Mouse (Mus musculus) stomach, postnatal 0 days (tissue): ENCODE data around the gene Clip4. TPM values are rescaled to one million over a fixed set of nuclear protein-coding genes. Genes with fewer than 3 reads are reported as not detected.

Source experiments
- ATAC-seq: fragments of 200-750 bp; cut with Nextera tagmentation; 2 replicates; pipeline ENCODE4 v1.8.0; 2017; ENCODE audit not compliant: low FRiP score, low TSS enrichment
- DNase-seq: peaks from one replicate; pipeline ENCODE4 v3.0.0-alpha.2; 2016; ENCODE audit warnings: low spot score
- H3K27ac ChIP-seq: fragments of 300-500 bp; sonication (generic); replicated peaks from 2 replicates; pipeline ENCODE4 v1.5.1; 2014; ENCODE audit warnings: mild to moderate bottlenecking, control low read depth
- H3K27me3 ChIP-seq: fragments of 300-500 bp; sonication (generic); 2 replicates; pipeline ENCODE4 v1.6.1; 2014; ENCODE audit warnings: low read length; ENCODE audit not compliant: control insufficient read depth, insufficient read depth
- H3K36me3 ChIP-seq: fragments of 300-500 bp; sonication (generic); 2 replicates; pipeline ENCODE4 v1.6.1; 2014; ENCODE audit warnings: low read length, mixed read lengths; ENCODE audit not compliant: control insufficient read depth, insufficient read depth
- H3K4me1 ChIP-seq: fragments of 300-500 bp; sonication (generic); replicated peaks from 2 replicates; pipeline ENCODE4 v1.6.1; 2014; ENCODE audit warnings: antibody characterized with exemption; ENCODE audit not compliant: control insufficient read depth, insufficient read depth
- H3K4me2 ChIP-seq: fragments of 300-500 bp; sonication (generic); replicated peaks from 2 replicates; pipeline ENCODE4 v1.6.1; 2014; ENCODE audit warnings: low read depth, mild to moderate bottlenecking, control low read depth, moderate library complexity
- H3K4me3 ChIP-seq: fragments of 300-500 bp; sonication (generic); 2 replicates; pipeline ENCODE4 v1.5.1; 2014; ENCODE audit warnings: low read depth, low read length, control low read depth
- H3K9ac ChIP-seq: fragments of 300-500 bp; sonication (generic); 2 replicates; pipeline ENCODE4 v1.6.1; 2014; ENCODE audit warnings: mild to moderate bottlenecking, low read length, control low read depth, mixed read lengths
- H3K9me3 ChIP-seq: fragments of 300-500 bp; sonication (generic); 2 replicates; pipeline ENCODE4 v1.6.1; 2016; ENCODE audit warnings: low read length; ENCODE audit not compliant: control insufficient read depth
- CTCF ChIP-seq: IDR thresholded peaks from 2 replicates; pipeline ENCODE4 v1.5.1; 2016; ENCODE audit warnings: antibody characterized with exemption, low read depth, mild to moderate bottlenecking, moderate library complexity
- EP300 ChIP-seq: optimal IDR thresholded peaks from 2 replicates; pipeline ENCODE3; 2016; ENCODE audit warnings: antibody characterized with exemption
- WGBS: fragments of 180-500 bp; shearing (Covaris S2); extraction: QIAGEN DNeasy Blood & Tissue Kit; methylation state at CpG from one replicate; pipeline ENCODE4 v1.1.7; 2014; 5-methylcytosine and 5-hydroxymethylcytosine counted together
- polyA plus RNA-seq: library from polyadenylated mRNA; unstranded; fragments of >200 nt; fragmentation: Nextera tagmentation; extraction: Ambion mirVana; gene quantifications from 2 replicates; pipeline ENCODE4 v1.2.1, GENCODE M21; 2015

The Clip4 gene
- polyA plus RNA-seq, 1 experiment from 2014 or later: 12.5 TPM

GRCm38 (mm10) chr17:71862895-71863294, 94.6 kb downstream of the Clip4 start:
- no peaks in the 10 kb centered on the region for H3K36me3 ChIP-seq
- no peak for TF ChIP-seq CTCF
- H3K4me1 ChIP-seq: no peaks in the 10 kb centered on the region
- no peaks in the 10 kb centered on the region for H3K27me3 ChIP-seq
- DNase-seq (no peak), ATAC-seq (no peak)
- 88% methylated on average over 4 of the region's 4 CpGs for whole genome bisulfite sequencing
- no peaks in the 10 kb centered on the region for H3K9me3 ChIP-seq
- no peak overlapping the region for H3K4me2 ChIP-seq
- H3K9ac ChIP-seq: no peak overlapping the region
- H3K4me3 ChIP-seq: no peak overlapping the region
- no peak overlapping the region for H3K27ac ChIP-seq

- ATAC-seq: no peak
- WGBS: 85% methylated on average over 8 of the region's 8 CpGs
- Histone ChIP-seq H3K27ac (no peak overlapping the region), H3K4me2 (no peak overlapping the region), H3K9me3 (no peaks in the 10 kb centered on the region), H3K27me3 (no peaks in the 10 kb centered on the region), H3K9ac (no peak overlapping the region), H3K36me3 (no peaks in the 10 kb centered on the region), H3K4me3 (no peak overlapping the region), H3K4me1 (no peaks in the 10 kb centered on the region)
- no peak for TF ChIP-seq CTCF
- no peak for TF ChIP-seq EP300
- no peak for DNase-seq
These were observed 95.8 kb downstream of the Clip4 start for GRCm38 (mm10) chr17:71864039-71864438.

GRCm38 (mm10) chr17:71865437-71865836, 97.2 kb downstream of the Clip4 start:
- Histone ChIP-seq H3K4me3 (no peak overlapping the region), H3K27ac (no peak overlapping the region), H3K9ac (no peak overlapping the region), H3K4me1 (no peaks in the 10 kb centered on the region), H3K9me3 (no peaks in the 10 kb centered on the region), H3K36me3 (no peaks in the 10 kb centered on the region), H3K27me3 (no peaks in the 10 kb centered on the region), H3K4me2 (no peak overlapping the region)
- WGBS: 55% methylated on average over 5 of the region's 5 CpGs
- no peak for ATAC-seq
- DNase-seq: no peak
- no peak for TF ChIP-seq EP300
- TF ChIP-seq CTCF: no peak

- DNase-seq: no peak
- TF ChIP-seq EP300: no peak
- no peak for TF ChIP-seq CTCF
- H3K36me3 ChIP-seq: no peaks in the 10 kb centered on the region
- ATAC-seq: no peak
- 87% methylated on average over 2 of the region's 2 CpGs for WGBS
- no peak overlapping the region for H3K9ac ChIP-seq
- no peaks in the 10 kb centered on the region for H3K27me3 ChIP-seq
- no peak overlapping the region for H3K27ac ChIP-seq
- no peaks in the 10 kb centered on the region for H3K4me1 ChIP-seq
- no peaks in the 10 kb centered on the region for H3K9me3 ChIP-seq
- H3K4me3 ChIP-seq: no peak overlapping the region
- H3K4me2 ChIP-seq: no peak overlapping the region
These were observed 99.6 kb downstream of the Clip4 start for GRCm38 (mm10) chr17:71867892-71868291.

GRCm38 (mm10) chr17:71868828-71869227, 100.6 kb downstream of the Clip4 start:
- 86% methylated on average over 12 of the region's 12 CpGs for WGBS
- Histone ChIP-seq H3K9ac (no peak overlapping the region), H3K4me3 (no peak overlapping the region), H3K4me2 (no peak overlapping the region), H3K4me1 (no peaks in the 10 kb centered on the region), H3K36me3 (no peaks in the 10 kb centered on the region), H3K27me3 (no peaks in the 10 kb centered on the region), H3K9me3 (no peaks in the 10 kb centered on the region), H3K27ac (no peak overlapping the region)
- ATAC-seq: no peak
- TF ChIP-seq EP300: no peak
- TF ChIP-seq CTCF: no peak
- DNase-seq: no peak

- WGBS: 6% methylated on average over 54 of the region's 60 CpGs
- no peak for TF ChIP-seq EP300
- TF ChIP-seq CTCF: no peak
- peak overlapping the region; percentile 64 for H3K9ac ChIP-seq
- H3K36me3 ChIP-seq: no peaks in the 10 kb centered on the region
- no peak overlapping the region for H3K27ac ChIP-seq
- peak overlapping the region; percentile 41 for H3K4me3 ChIP-seq
- no peaks in the 10 kb centered on the region for H3K4me1 ChIP-seq
- peak overlapping the region; percentile 83 for H3K4me2 ChIP-seq
- no peaks in the 10 kb centered on the region for H3K27me3 ChIP-seq
- ATAC-seq: peak; percentile 57; the same call in 1 of the 2 replicates
- no peaks in the 10 kb centered on the region for H3K9me3 ChIP-seq
- DNase-seq: peak; percentile 26
These were observed 101.3 kb downstream of the Clip4 start for GRCm38 (mm10) chr17:71869372-71870231.
